Mouse (Mus musculus) small intestine, adult 2 months (tissue): Measurements from ENCODE around the gene Grtp1. TPM values are rescaled to one million over a fixed set of nuclear protein-coding genes. Genes with fewer than 3 reads are reported as not detected.

ENCODE experiments used
- H3K27ac ChIP-seq: fragments of 200-500 bp; 2 replicates; pipeline ENCODE4 v1.5.1; 2012; ENCODE audit warnings: low read depth, low read length, control low read depth, inconsistent platforms; ENCODE audit not compliant: insufficient read depth
- H3K27me3 ChIP-seq: fragments of 200-500 bp; 2 replicates; pipeline ENCODE4 v1.6.1; 2012; ENCODE audit warnings: mild to moderate bottlenecking, moderate library complexity, low read length, inconsistent platforms; ENCODE audit not compliant: control insufficient read depth, insufficient read depth
- H3K36me3 ChIP-seq: fragments of 200-500 bp; 2 replicates; pipeline ENCODE4 v1.6.1; 2012; ENCODE audit warnings: mild to moderate bottlenecking, low read length, control low read depth, inconsistent platforms; ENCODE audit not compliant: control insufficient read depth, insufficient read depth
- H3K4me1 ChIP-seq: fragments of 200-500 bp; 2 replicates; pipeline ENCODE4 v1.6.1; 2012; ENCODE audit warnings: low read length, inconsistent platforms, mixed read lengths; ENCODE audit not compliant: control insufficient read depth, insufficient read depth, insufficient read length
- H3K4me3 ChIP-seq: fragments of 200-500 bp; 2 replicates; pipeline ENCODE4 v1.5.1; 2012; ENCODE audit warnings: low read depth, mild to moderate bottlenecking, control low read depth, inconsistent platforms, low read length, moderate library complexity
- CTCF ChIP-seq: fragments of 200-500 bp; IDR thresholded peaks from 2 replicates; pipeline ENCODE4 v1.5.1; 2012; ENCODE audit warnings: low read depth, mild to moderate bottlenecking, control low read depth, inconsistent platforms, low read length, moderate library complexity, mixed read lengths; ENCODE audit not compliant: insufficient replicate concordance, insufficient read length; ENCODE audit errors: extremely low read depth
- POLR2A ChIP-seq: fragments of 200-500 bp; IDR thresholded peaks from 2 replicates; pipeline ENCODE4 v1.6.1; 2012; ENCODE audit warnings: low read depth, mild to moderate bottlenecking, control low read depth, inconsistent platforms, low read length, moderate library complexity
- WGBS: fragments of 180-500 bp; shearing (Covaris S2); methylation state at CpG from one replicate; pipeline ENCODE4 v1.1.7; 2018; 5-methylcytosine and 5-hydroxymethylcytosine counted together
- polyA plus RNA-seq: library from polyadenylated mRNA; depleted of rRNA; stranded (reverse); fragments of >200 nt; gene quantifications from 2 replicates; pipeline ENCODE4 v1.2.3, GENCODE M21; 2012

The Grtp1 gene
- polyA plus RNA-seq, 1 experiment, result 58.8 TPM

DNA sequence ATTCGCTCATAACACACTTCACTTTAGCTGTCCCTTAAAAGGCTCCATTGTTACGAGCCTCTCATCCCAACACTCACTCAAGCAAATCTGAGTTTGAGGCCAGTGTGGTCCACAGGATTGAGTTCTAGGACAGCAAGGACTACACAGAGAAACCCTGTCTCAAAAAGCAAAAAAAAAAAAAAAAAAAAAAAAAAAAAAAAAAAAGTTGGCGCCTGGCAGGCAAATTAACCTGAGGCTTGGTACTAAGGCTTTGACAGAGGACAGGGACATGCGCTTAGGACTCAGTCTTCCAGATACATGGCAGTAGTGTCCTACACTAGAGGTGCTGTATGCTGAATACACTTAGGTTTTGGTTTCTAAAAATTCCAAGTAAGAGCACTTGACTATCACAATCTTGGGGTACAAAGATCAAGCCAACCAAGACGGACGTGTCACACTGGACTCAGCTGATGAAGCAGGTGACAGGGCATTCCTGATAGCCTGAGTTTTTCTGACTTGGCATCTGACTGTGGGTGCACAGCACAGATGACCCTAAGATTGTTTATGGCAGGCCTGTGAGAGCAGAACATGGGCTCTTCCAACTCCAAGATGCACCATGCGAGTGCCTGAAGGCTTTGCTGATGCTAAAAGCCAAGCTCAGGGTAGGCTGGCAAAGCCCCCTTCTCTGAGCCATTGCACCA lies 23.1 kb downstream of the Grtp1 start:
- Histone ChIP-seq H3K36me3 (peaks cover 63% of the 10 kb centered on the region), H3K4me3 (no peak overlapping the region), H3K27ac (no peak overlapping the region), H3K27me3 (no peaks in the 10 kb centered on the region), H3K4me1 (no peaks in the 10 kb centered on the region)
- WGBS, result 75% methylated on average over 7 of the region's 7 CpGs
- TF ChIP-seq CTCF, result no peak
- TF ChIP-seq POLR2A, result no peak

DNA sequence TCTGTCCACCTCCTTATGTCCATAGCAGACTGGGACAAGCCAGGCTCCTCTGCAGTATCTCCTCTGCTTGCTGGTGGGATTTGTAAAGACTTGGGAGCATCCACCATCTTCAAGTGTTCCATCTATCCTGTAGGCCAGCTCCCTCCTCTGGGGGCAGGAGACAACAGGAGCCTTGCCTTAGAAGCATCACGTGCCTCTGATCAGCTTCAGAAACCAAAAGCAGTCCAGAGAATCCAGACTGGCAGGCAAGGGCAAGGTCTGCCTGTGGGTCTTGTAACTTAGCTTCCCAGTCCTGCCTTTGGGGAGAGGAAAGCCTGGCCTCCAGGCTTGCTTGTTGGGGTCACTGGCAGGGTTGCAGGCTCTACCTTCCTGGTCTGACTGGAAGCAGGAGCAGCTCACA lies 24.8 kb downstream of the Grtp1 start:
- H3K27ac ChIP-seq, result no peak overlapping the region
- WGBS, result 74% methylated on average over 1 of the region's 1 CpGs
- peaks cover 73% of the 10 kb centered on the region for H3K36me3 ChIP-seq

DNA sequence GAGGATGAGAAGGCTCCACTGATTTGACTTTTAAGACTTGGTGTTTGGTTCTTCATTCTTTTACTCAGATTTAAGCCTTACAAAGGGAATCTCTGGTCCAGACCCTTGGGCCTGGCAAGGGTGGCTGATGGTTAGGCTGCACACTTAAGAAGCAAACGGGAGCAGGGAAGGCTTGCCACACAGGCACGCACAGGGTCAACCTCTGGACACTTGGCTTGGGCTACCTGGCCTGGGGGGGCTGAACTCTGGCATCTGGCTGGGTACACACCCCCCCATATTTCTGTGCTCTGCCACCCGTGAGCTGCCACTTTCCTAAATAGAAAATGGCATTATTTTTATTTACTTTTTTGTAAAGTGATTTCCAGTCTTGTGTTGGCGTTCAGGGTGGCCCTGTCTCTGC lies 25.6 kb downstream of the Grtp1 start:
- no peak overlapping the region for H3K27ac ChIP-seq
- WGBS, result 81% methylated on average over 4 of the region's 4 CpGs
- no peak overlapping the region for H3K4me3 ChIP-seq
- H3K36me3 ChIP-seq, result peaks cover 80% of the 10 kb centered on the region
- H3K27me3 ChIP-seq, result no peaks in the 10 kb centered on the region
- no peaks in the 10 kb centered on the region for H3K4me1 ChIP-seq
- TF ChIP-seq POLR2A (no peak), CTCF (no peak)

More for the DNA sequence above, 24.8 kb downstream of the Grtp1 start:
- no peak for TF ChIP-seq CTCF
- no peak for TF ChIP-seq POLR2A
- Histone ChIP-seq H3K27me3 (no peaks in the 10 kb centered on the region), H3K4me3 (no peak overlapping the region), H3K4me1 (no peaks in the 10 kb centered on the region)

DNA sequence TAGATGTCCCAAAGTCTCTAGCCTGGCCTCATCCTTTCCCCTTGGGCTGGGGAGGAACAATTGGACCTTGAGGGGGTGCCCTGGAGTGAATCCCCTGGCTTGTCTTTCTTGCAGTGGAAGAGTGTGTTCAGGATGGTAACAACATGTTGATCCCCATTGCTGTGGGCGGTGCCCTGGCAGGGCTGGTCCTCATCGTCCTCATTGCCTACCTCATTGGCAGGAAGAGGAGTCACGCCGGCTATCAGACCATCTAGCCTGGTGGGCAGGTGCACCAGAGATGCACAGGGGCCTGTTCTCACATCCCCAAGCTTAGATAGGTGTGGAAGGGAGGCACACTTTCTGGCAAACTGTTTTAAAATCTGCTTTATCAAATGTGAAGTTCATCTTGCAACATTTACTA lies 26.1 kb downstream of the Grtp1 start:
- WGBS, result 65% methylated on average over 4 of the region's 4 CpGs
- TF ChIP-seq CTCF (no peak), POLR2A (no peak)
- H3K4me1 ChIP-seq, result no peaks in the 10 kb centered on the region
- H3K27me3 ChIP-seq, result no peaks in the 10 kb centered on the region
- no peak overlapping the region for H3K27ac ChIP-seq
- H3K36me3 ChIP-seq, result peaks cover 83% of the 10 kb centered on the region
- H3K4me3 ChIP-seq, result no peak overlapping the region

- no peak overlapping the region for H3K4me3 ChIP-seq
- no peaks in the 10 kb centered on the region for H3K27me3 ChIP-seq
- no peaks in the 10 kb centered on the region for H3K4me1 ChIP-seq
- no peak overlapping the region for H3K27ac ChIP-seq
- H3K36me3 ChIP-seq, result peaks cover 85% of the 10 kb centered on the region
- WGBS, result 52% methylated on average over 1 of the region's 1 CpGs
- no peak for TF ChIP-seq POLR2A
- TF ChIP-seq CTCF, result no peak
These were observed 29.9 kb downstream of the Grtp1 start for GRCm38 (mm10) chr8:13170510-13170909.

- Histone ChIP-seq H3K27me3 (no peaks in the 10 kb centered on the region), H3K4me1 (peaks cover 14% of the 10 kb centered on the region; the same call in 1 of the 2 replicates), H3K27ac (no peak overlapping the region), H3K4me3 (no peak overlapping the region), H3K36me3 (peaks cover 29% of the 10 kb centered on the region)
- 75% methylated on average over 5 of the region's 5 CpGs for WGBS
- TF ChIP-seq POLR2A (no peak), CTCF (no peak)
These were observed 36.1 kb downstream of the Grtp1 start for GRCm38 (mm10) chr8:13164361-13164760.

GRCm38 (mm10) chr8:13163563-13163962 lies 36.9 kb downstream of the Grtp1 start:
- H3K27me3 ChIP-seq, result no peaks in the 10 kb centered on the region
- H3K4me3 ChIP-seq, result no peak overlapping the region
- H3K36me3 ChIP-seq, result peaks cover 21% of the 10 kb centered on the region
- peaks cover 15% of the 10 kb centered on the region; the same call in 1 of the 2 replicates for H3K4me1 ChIP-seq
- 20% methylated on average over 1 of the region's 1 CpGs for WGBS
- no peak overlapping the region for H3K27ac ChIP-seq
- TF ChIP-seq CTCF (no peak), POLR2A (no peak)

DNA sequence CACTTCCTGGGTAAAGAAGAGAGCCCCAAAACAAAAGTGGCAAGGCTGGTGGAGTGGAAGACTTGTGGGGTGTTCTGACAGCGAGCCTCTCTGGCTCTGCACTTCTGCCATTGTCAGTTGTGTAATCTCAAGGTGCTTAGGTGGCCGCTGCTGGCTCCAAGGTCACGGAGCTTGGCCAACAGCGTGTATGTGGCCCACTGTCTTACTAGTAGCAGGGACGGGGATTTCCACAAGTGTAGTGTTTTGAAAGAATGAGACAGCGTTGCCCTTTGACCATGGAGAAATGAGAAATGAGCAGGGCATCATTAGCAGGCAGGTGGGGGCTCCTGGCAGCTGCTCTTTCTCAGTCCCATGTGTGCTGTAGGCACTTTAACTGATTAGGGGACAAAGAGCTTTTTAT lies 38.3 kb downstream of the Grtp1 start:
- Histone ChIP-seq H3K27ac (no peak overlapping the region; the same call in 1 of the 2 replicates), H3K4me1 (peaks cover 17% of the 10 kb centered on the region), H3K4me3 (peak overlapping the region; percentile 30), H3K36me3 (peaks cover 8% of the 10 kb centered on the region; the same call in 1 of the 2 replicates), H3K27me3 (no peaks in the 10 kb centered on the region)
- no peak for TF ChIP-seq POLR2A
- TF ChIP-seq CTCF, result no peak
- 21% methylated on average over 6 of the region's 6 CpGs for WGBS
